Mouse (Mus musculus) layer of hippocampus, postnatal 10 days (tissue): ENCODE measurements at regions not wholly inside any gene's neighbourhood (a gene's known extent, or its start where the extent isn't known, plus 50 kb on each side); places are given as distances from the start of the nearest gene placed in this dataset.

Experiments used
- DNase-seq, 2 experiments: peaks; one replicate each; pipeline ENCODE4 v3.0.0; 2021; ENCODE audit warnings: low spot score in 2 of 2

- no peak for DNase-seq
These were observed 80.6 kb upstream of the Adam23 start for GRCm38 (mm10) chr1:63365126-63365525.

- peak; percentile 24 to 30 for DNase-seq
These were observed 77.9 kb upstream of the Adam23 start for GRCm38 (mm10) chr1:63367697-63368376.

GRCm38 (mm10) chr1:63368921-63369320, 76.8 kb upstream of the Adam23 start:
- DNase-seq: no peak

GRCm38 (mm10) chr1:63369561-63369960, 76.1 kb upstream of the Adam23 start:
- DNase-seq: no peak

- no peak for DNase-seq
These were observed 62.6 kb upstream of the Adam23 start for GRCm38 (mm10) chr1:63383110-63383509.

GRCm38 (mm10) chr1:63385116-63385515, 60.6 kb upstream of the Adam23 start:
- no peak for DNase-seq

- no peak for DNase-seq
These were observed 50.3 kb upstream of the Adam23 start for GRCm38 (mm10) chr1:63395427-63395826.
